Mouse (Mus musculus): ENCODE results near the gene Thy1. TPM values are rescaled to one million over a fixed set of nuclear protein-coding genes. Genes with fewer than 3 reads are reported as not detected.

Thy1 gene
- polyA plus RNA-seq, 1 experiment = not detected

- no peaks in the 10 kb centered on the region for H3K27me3 ChIP-seq (ENCODE audit: control insufficient read depth, insufficient read depth, insufficient read length)
- no peaks in the 10 kb centered on the region for H3K79me2 ChIP-seq (ENCODE audit: control insufficient read depth, insufficient read depth)
- H3ac ChIP-seq (ENCODE audit: control insufficient read depth, insufficient read length) = no peak overlapping the region
- TF ChIP-seq CEBPB (IDR thresholded peaks at IDR 0.05; ENCODE audit: insufficient read depth, poor library complexity, severe bottlenecking) = no peak
- TF ChIP-seq SRF (IDR thresholded peaks at IDR 0.05; ENCODE audit: control insufficient read depth, insufficient read length, low read depth) = no peak
- TF ChIP-seq REST (IDR thresholded peaks at IDR 0.05; ENCODE audit: insufficient read depth, insufficient read length) = no peak
- TF ChIP-seq TCF3 (IDR thresholded peaks at IDR 0.05; ENCODE audit: insufficient read length, low read depth) = no peak
- TF ChIP-seq MAX (IDR thresholded peaks at IDR 0.05; ENCODE audit: low read depth) = no peak
- TF ChIP-seq POLR2AphosphoS2 (IDR thresholded peaks at IDR 0.05; ENCODE audit: insufficient read length, low read depth) = no peak
- H3K4me2 ChIP-seq (ENCODE audit: low read depth) = peak overlapping the region; percentile 46
- H3K36me3 ChIP-seq (ENCODE audit: control insufficient read depth, insufficient read depth) = no peaks in the 10 kb centered on the region
- H3K4me3 ChIP-seq = no peak overlapping the region
These were observed 28.9 kb downstream of the Thy1 start for GRCm38 (mm10) chr9:44071914-44072598.

- H3K27me3 ChIP-seq (ENCODE audit: control insufficient read depth, insufficient read depth, insufficient read length) = no peaks in the 10 kb centered on the region
- no peaks in the 10 kb centered on the region for H3K79me2 ChIP-seq (ENCODE audit: control insufficient read depth, insufficient read depth)
- TF ChIP-seq POLR2A (IDR thresholded peaks at IDR 0.05; ENCODE audit: insufficient read length, low read depth) (peak; percentile 20), POLR2AphosphoS2 (IDR thresholded peaks at IDR 0.05; ENCODE audit: insufficient read length, low read depth) (no peak), TCF12 (IDR thresholded peaks at IDR 0.05; ENCODE audit: insufficient read depth, poor library complexity, severe bottlenecking) (no peak)
- no peak overlapping the region for H3ac ChIP-seq (ENCODE audit: control insufficient read depth, insufficient read length)
- H3K4me2 ChIP-seq (ENCODE audit: low read depth) = peak overlapping the region; percentile 48
- no peaks in the 10 kb centered on the region for H3K36me3 ChIP-seq (ENCODE audit: control insufficient read depth, insufficient read depth)
- no peak overlapping the region for H3K4me3 ChIP-seq
These were observed 29.4 kb downstream of the Thy1 start for GRCm38 (mm10) chr9:44072599-44072915.

- no peaks in the 10 kb centered on the region for H3K79me2 ChIP-seq (ENCODE audit: control insufficient read depth, insufficient read depth)
- no peak for TF ChIP-seq POLR2A (IDR thresholded peaks at IDR 0.05; ENCODE audit: insufficient read length, low read depth)
- no peak for TF ChIP-seq E2F4 (IDR thresholded peaks at IDR 0.05; ENCODE audit: insufficient read depth)
- no peak for TF ChIP-seq MAX (IDR thresholded peaks at IDR 0.05; ENCODE audit: low read depth)
- TF ChIP-seq SRF (IDR thresholded peaks at IDR 0.05; ENCODE audit: control insufficient read depth, insufficient read length, low read depth) = no peak
- TF ChIP-seq MYOG (IDR thresholded peaks at IDR 0.05; ENCODE audit: control insufficient read depth in 1 of 3, insufficient read depth in 1 of 3, insufficient read length in 2 of 3, low read depth in 2 of 3) = no peak
- TF ChIP-seq REST (IDR thresholded peaks at IDR 0.05; ENCODE audit: insufficient read depth, insufficient read length) = no peak
- TF ChIP-seq TCF3 (IDR thresholded peaks at IDR 0.05; ENCODE audit: insufficient read length, low read depth) = no peak
- no peak for TF ChIP-seq CEBPB (IDR thresholded peaks at IDR 0.05; ENCODE audit: insufficient read depth, poor library complexity, severe bottlenecking)
- no peak for TF ChIP-seq USF1 (IDR thresholded peaks at IDR 0.05; ENCODE audit: low read depth)
- TF ChIP-seq POLR2AphosphoS2 (IDR thresholded peaks at IDR 0.05; ENCODE audit: insufficient read length, low read depth) = no peak
- no peak for TF ChIP-seq MYOD1 (IDR thresholded peaks at IDR 0.05; ENCODE audit: control insufficient read depth in 1 of 3, insufficient read length in 2 of 3, low read depth in 2 of 3)
- peak overlapping the region; percentile 48 for H3K4me2 ChIP-seq (ENCODE audit: low read depth)
- no peak overlapping the region for H3ac ChIP-seq (ENCODE audit: control insufficient read depth, insufficient read length)
- no peak overlapping the region for H3K4me3 ChIP-seq
- H3K27me3 ChIP-seq (ENCODE audit: control insufficient read depth, insufficient read depth, insufficient read length) = no peaks in the 10 kb centered on the region
- H3K36me3 ChIP-seq (ENCODE audit: control insufficient read depth, insufficient read depth) = no peaks in the 10 kb centered on the region
These were observed 29.9 kb downstream of the Thy1 start for GRCm38 (mm10) chr9:44073115-44073514.

GRCm38 (mm10) chr9:44074395-44075275, 31.5 kb downstream of the Thy1 start:
- Histone ChIP-seq H3K79me2 (ENCODE audit: control insufficient read depth, insufficient read depth) (no peaks in the 10 kb centered on the region), H3K27me3 (ENCODE audit: control insufficient read depth, insufficient read depth, insufficient read length) (no peaks in the 10 kb centered on the region), H3K36me3 (ENCODE audit: control insufficient read depth, insufficient read depth) (no peaks in the 10 kb centered on the region), H3K4me2 (ENCODE audit: low read depth) (no peak overlapping the region), H3K4me3 (no peak overlapping the region), H3ac (ENCODE audit: control insufficient read depth, insufficient read length) (no peak overlapping the region)
- no peak for TF ChIP-seq REST (IDR thresholded peaks at IDR 0.05; ENCODE audit: insufficient read depth, insufficient read length)
- TF ChIP-seq TCF3 (IDR thresholded peaks at IDR 0.05; ENCODE audit: insufficient read length, low read depth) = no peak
- TF ChIP-seq USF1 (IDR thresholded peaks at IDR 0.05; ENCODE audit: low read depth) = no peak
- no peak for TF ChIP-seq TCF12 (IDR thresholded peaks at IDR 0.05; ENCODE audit: insufficient read depth, poor library complexity, severe bottlenecking)
- TF ChIP-seq MYOD1 (IDR thresholded peaks at IDR 0.05; ENCODE audit: control insufficient read depth in 1 of 3, insufficient read length in 2 of 3, low read depth in 2 of 3) = no peak
- no peak for TF ChIP-seq POLR2A (IDR thresholded peaks at IDR 0.05; ENCODE audit: insufficient read length, low read depth)
- no peak for TF ChIP-seq MAX (IDR thresholded peaks at IDR 0.05; ENCODE audit: low read depth)
- no peak for TF ChIP-seq MYOG (IDR thresholded peaks at IDR 0.05; ENCODE audit: control insufficient read depth in 1 of 3, insufficient read depth in 1 of 3, insufficient read length in 2 of 3, low read depth in 2 of 3)
- no peak for TF ChIP-seq E2F4 (IDR thresholded peaks at IDR 0.05; ENCODE audit: insufficient read depth)
- no peak for TF ChIP-seq POLR2AphosphoS2 (IDR thresholded peaks at IDR 0.05; ENCODE audit: insufficient read length, low read depth)
